Mouse (Mus musculus) embryonic fibroblast, embryonic 13.5 days (primary cell): ENCODE data around the gene Eda2r. TPM values are rescaled to one million over a fixed set of nuclear protein-coding genes. Genes with fewer than 3 reads are reported as not detected.

Experiments
- H3K27ac ChIP-seq: 2 replicates; pipeline ENCODE4 v1.5.1; 2012; ENCODE audit warnings: low read length, control low read depth, inconsistent platforms; ENCODE audit not compliant: insufficient read depth
- H3K4me1 ChIP-seq: 2 replicates; pipeline ENCODE4 v1.6.1; 2011; ENCODE audit warnings: low read length; ENCODE audit not compliant: control insufficient read depth, insufficient read depth
- H3K4me3 ChIP-seq: 2 replicates; pipeline ENCODE4 v1.5.1; 2011; ENCODE audit warnings: mild to moderate bottlenecking, control low read depth, low read length; ENCODE audit not compliant: insufficient read depth
- CTCF ChIP-seq: IDR thresholded peaks from 2 replicates; pipeline ENCODE4 v1.5.1; 2011; ENCODE audit warnings: mild to moderate bottlenecking, control low read depth, low read length, moderate library complexity, borderline replicate concordance; ENCODE audit not compliant: insufficient read depth
- POLR2A ChIP-seq: IDR thresholded peaks from 2 replicates; pipeline ENCODE4 v1.6.1; 2011; ENCODE audit warnings: low read depth, mild to moderate bottlenecking, control low read depth, low read length, moderate library complexity
- polyA plus RNA-seq: library from polyadenylated mRNA; stranded (reverse); fragments of >200 nt; gene quantifications from 2 replicates; pipeline ENCODE4 v1.2.4, GENCODE M21; 2011; ENCODE audit warnings: low read depth; ENCODE audit not compliant: missing spikeins, insufficient read length

Gene Eda2r
- 72.2 and 78.1 TPM in 2 replicates for polyA plus RNA-seq

GRCm38 (mm10) chrX:97377065-97377421, at the start of gene Eda2r:
Gene Eda2r (minus strand): TSS chrX:97377216.
- TF ChIP-seq CTCF (no peak), POLR2A (peak; percentile 75)
- Histone ChIP-seq H3K27ac (peak within 1 kb of the TSS; percentile 99), H3K4me1 (no peaks in the 10 kb centered on the region), H3K4me3 (peak within 1 kb of the TSS; percentile 75)

GRCm38 (mm10) chrX:97397872-97398271, 20.9 kb upstream of the Eda2r start:
- TF ChIP-seq CTCF (no peak), POLR2A (no peak)
- Histone ChIP-seq H3K4me1 (no peaks in the 10 kb centered on the region), H3K27ac (no peak overlapping the region), H3K4me3 (no peak overlapping the region)

GRCm38 (mm10) chrX:97378076-97378475, 1.1 kb upstream of the Eda2r start:
- Histone ChIP-seq H3K27ac (no peak overlapping the region), H3K4me1 (no peaks in the 10 kb centered on the region), H3K4me3 (no peak overlapping the region)
- TF ChIP-seq CTCF = no peak
- no peak for TF ChIP-seq POLR2A

DNA sequence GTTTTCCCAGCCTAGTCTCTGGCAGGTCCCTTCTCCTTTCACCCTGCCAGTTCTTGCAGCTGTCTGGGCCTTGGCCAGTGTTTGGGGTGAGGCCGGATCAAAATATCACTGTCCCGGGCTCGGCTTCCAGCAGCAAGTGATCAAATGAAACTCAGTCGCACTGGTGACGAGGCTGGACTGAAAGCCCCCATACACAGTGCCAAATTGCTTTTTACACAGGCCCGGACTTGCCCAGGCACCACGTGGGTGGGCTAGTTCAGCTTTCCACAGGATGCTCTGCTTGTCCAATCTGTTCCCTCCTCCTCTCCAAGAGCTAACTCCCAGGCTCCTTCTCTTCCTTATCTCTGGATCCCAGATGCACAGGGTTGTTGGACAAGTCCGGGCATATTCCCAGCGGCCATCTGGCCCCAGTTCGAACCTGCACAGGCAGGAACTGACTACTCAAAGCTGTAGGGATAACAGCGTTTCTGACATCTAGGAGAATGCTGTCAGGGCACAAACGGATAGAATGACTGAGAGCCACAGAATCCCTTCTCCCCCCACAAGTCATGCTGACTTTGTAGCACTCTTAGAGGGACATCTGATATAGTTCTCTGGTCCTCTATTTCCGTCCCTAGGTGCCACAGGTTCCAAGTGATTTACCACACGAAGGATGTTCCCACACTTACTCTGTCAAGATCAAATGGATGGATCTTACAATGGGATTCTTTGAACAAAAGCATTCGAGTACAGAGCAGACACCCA, 523 bp downstream of the Eda2r start:
- TF ChIP-seq POLR2A (peak; percentile 59), CTCF (no peak)
- H3K4me3 ChIP-seq = peak overlapping the region; percentile 75
- H3K27ac ChIP-seq = peak overlapping the region; percentile 99
- no peaks in the 10 kb centered on the region for H3K4me1 ChIP-seq

GRCm38 (mm10) chrX:97372826-97373225, 4.2 kb downstream of the Eda2r start:
- no peaks in the 10 kb centered on the region for H3K4me1 ChIP-seq
- TF ChIP-seq POLR2A (no peak), CTCF (no peak)
- no peak overlapping the region for H3K4me3 ChIP-seq
- H3K27ac ChIP-seq = peak overlapping the region; percentile 47; the same call in 1 of the 2 replicates

- TF ChIP-seq POLR2A (no peak), CTCF (no peak)
- no peak overlapping the region for H3K4me3 ChIP-seq
- H3K27ac ChIP-seq = no peak overlapping the region; the same call in 1 of the 2 replicates
- H3K4me1 ChIP-seq = no peaks in the 10 kb centered on the region
Observed at GRCm38 (mm10) chrX:97369206-97369605, 7.8 kb downstream of the Eda2r start.

DNA sequence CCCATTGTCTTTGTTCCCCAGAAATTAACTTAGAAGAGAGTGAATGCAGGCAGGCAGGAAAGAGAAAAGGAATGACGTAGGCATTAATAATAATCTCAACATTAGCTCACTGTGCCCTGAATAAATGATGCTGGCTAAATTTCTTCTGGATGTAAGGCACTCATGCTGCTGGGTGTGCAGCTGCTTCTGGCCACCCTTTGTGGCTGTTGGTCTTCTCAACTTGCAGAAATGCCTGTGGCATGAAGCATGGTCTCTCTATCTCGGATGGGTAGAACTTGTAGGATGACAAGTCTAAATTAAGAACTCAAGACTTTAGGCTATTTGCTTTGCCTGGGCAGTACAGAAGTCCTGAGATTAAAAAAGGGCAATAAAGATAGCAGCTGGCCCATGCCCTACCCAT, 8.3 kb downstream of the Eda2r start:
- Histone ChIP-seq H3K4me1 (no peaks in the 10 kb centered on the region), H3K27ac (no peak overlapping the region; the same call in 1 of the 2 replicates), H3K4me3 (no peak overlapping the region)
- TF ChIP-seq POLR2A = no peak
- no peak for TF ChIP-seq CTCF

- H3K4me1 ChIP-seq = no peaks in the 10 kb centered on the region
- peak overlapping the region; percentile 3; the same call in 1 of the 2 replicates for H3K27ac ChIP-seq
- TF ChIP-seq POLR2A = no peak
- H3K4me3 ChIP-seq = no peak overlapping the region
Observed at GRCm38 (mm10) chrX:97360919-97361318, 16.1 kb downstream of the Eda2r start.

DNA sequence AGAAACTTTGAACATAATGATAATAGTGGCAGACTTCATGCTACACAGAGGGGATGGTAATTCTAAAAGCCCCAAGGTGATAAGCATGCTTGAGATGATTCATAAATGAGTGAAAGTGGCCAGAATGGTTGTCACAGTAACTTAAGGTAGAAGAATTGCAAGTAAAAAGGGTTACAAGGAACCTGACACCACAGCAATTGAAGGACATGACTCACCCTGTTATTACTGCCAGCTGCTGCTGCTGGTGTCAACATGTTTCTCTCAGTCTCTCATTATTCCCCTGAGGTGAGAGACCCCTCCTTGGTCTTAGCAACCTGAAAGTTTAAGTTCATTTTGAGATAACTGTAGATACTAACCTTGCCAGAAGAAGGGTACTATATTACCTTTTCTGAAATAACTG, 49.1 kb downstream of the Eda2r start:
- TF ChIP-seq CTCF = no peak
- no peak for TF ChIP-seq POLR2A
- no peak overlapping the region for H3K27ac ChIP-seq
- no peaks in the 10 kb centered on the region for H3K4me1 ChIP-seq
- H3K4me3 ChIP-seq = no peak overlapping the region
